Mouse (Mus musculus): ENCODE measurements around the gene Pigh.

GRCm38 (mm10) chr12:79044668-79045067 lies 44.8 kb downstream of the Pigh start:
- TF ChIP-seq CTCF (IDR thresholded peaks at IDR 0.05; ENCODE audit: extremely low read depth, insufficient read length, insufficient replicate concordance, low read depth, low read length) (no peak), POLR2A (IDR thresholded peaks at IDR 0.05; ENCODE audit: low read depth, low read length) (no peak)

Data from small intestine, adult 2 months (tissue).